Mouse (Mus musculus): ENCODE measurements at regions not wholly inside any gene's neighbourhood (a gene's known extent, or its start where the extent isn't known, plus 50 kb on each side); places are given as distances from the start of the nearest gene placed in this dataset.

DNA sequence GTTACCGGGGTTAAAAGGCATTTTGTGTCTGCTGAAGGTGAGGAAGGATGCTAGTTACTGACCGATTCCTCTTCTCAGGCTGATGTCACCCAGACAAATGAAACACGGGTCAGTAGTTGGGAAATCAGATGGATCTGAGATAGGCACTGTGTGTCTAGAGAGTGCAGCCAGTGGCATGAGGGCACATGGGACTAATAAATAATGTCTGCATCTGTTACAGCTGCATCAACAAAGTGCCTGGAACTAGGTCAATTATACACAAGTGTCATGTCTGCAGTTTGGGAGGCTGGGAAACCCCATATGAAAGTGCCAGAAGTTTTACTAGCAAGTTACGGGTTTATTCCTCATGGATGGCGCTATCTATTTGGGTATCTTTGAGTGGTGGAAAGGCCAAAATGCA, 68.8 kb downstream of the Cxcl12 start:
- Histone ChIP-seq H3K9ac (ENCODE audit: low read depth, low read length) (no peak overlapping the region), H3K27ac (ENCODE audit: low read depth, low read length) (no peak overlapping the region), H3K9me3 (ENCODE audit: control insufficient read depth, low read length) (no peaks in the 10 kb centered on the region), H3K27me3 (ENCODE audit: control insufficient read depth, insufficient read depth, low read length) (no peaks in the 10 kb centered on the region; the same call in 1 of the 2 replicates), H3K4me3 (ENCODE audit: low read length) (no peak overlapping the region), H3K4me2 (replicated peaks; ENCODE audit: low read depth, low read length) (no peak overlapping the region), H3K36me3 (ENCODE audit: control insufficient read depth, insufficient read depth, low read length) (no peaks in the 10 kb centered on the region), H3K4me1 (ENCODE audit: control insufficient read depth, insufficient read depth, low read length) (no peaks in the 10 kb centered on the region)
- WGBS = 48% methylated on average over 5 of the region's 5 CpGs
- ATAC-seq (ENCODE audit: low FRiP score, low TSS enrichment) = no peak

DNA sequence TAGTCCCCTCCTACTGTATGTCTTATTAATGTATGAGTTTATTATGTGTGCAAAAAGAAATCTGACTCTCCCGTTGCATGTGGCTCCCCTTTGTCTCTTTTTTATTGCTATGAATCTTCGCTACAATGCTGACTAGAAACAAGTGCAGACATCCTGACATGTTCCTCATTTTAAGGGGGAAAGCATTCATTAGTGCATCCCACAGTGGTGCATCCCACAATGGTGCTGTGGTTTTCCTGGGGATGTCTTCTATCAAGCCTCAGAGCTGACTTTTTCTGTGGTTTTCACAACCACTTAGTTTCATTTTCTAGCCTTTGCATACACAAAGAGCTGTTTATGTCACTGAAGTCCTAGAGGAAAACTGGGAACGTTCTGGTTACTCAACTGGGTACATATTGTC, 72.9 kb downstream of the Cxcl12 start:
- Histone ChIP-seq H3K36me3 (ENCODE audit: control insufficient read depth, insufficient read depth, low read length) (no peaks in the 10 kb centered on the region), H3K27ac (ENCODE audit: low read depth, low read length) (no peak overlapping the region), H3K9ac (ENCODE audit: low read depth, low read length) (no peak overlapping the region), H3K9me3 (ENCODE audit: control insufficient read depth, low read length) (no peaks in the 10 kb centered on the region), H3K27me3 (ENCODE audit: control insufficient read depth, insufficient read depth, low read length) (no peaks in the 10 kb centered on the region; the same call in 1 of the 2 replicates), H3K4me3 (ENCODE audit: low read length) (no peak overlapping the region), H3K4me1 (ENCODE audit: control insufficient read depth, insufficient read depth, low read length) (no peaks in the 10 kb centered on the region), H3K4me2 (replicated peaks; ENCODE audit: low read depth, low read length) (no peak overlapping the region)
- ATAC-seq (ENCODE audit: low FRiP score, low TSS enrichment) = no peak
- 70% methylated on average over 3 of the region's 3 CpGs for WGBS

DNA sequence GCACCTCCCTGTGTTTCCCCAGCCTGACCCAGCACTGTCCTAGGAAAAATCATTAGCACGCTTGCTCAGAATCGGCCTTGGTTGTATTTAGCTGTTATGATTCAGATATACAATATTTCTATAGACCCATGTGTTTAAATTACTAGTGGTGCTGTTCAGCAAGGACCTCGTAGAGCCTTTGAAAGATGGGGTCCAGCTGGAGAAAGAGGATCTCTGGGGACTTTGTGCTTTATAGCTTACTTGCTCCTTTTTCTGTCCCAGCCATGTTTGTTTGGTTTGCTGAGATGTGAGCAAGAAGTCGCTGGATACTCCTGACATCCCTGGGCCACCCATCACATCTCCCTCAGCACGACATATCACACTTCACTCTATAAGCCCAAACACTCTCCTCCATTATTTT, 77.1 kb downstream of the Cxcl12 start:
- Histone ChIP-seq H3K27ac (ENCODE audit: low read depth, low read length) (no peak overlapping the region), H3K4me2 (replicated peaks; ENCODE audit: low read depth, low read length) (no peak overlapping the region), H3K4me3 (ENCODE audit: low read length) (no peak overlapping the region), H3K27me3 (ENCODE audit: control insufficient read depth, insufficient read depth, low read length) (no peaks in the 10 kb centered on the region; the same call in 1 of the 2 replicates), H3K9ac (ENCODE audit: low read depth, low read length) (no peak overlapping the region), H3K36me3 (ENCODE audit: control insufficient read depth, insufficient read depth, low read length) (no peaks in the 10 kb centered on the region), H3K4me1 (ENCODE audit: control insufficient read depth, insufficient read depth, low read length) (no peaks in the 10 kb centered on the region), H3K9me3 (ENCODE audit: control insufficient read depth, low read length) (no peaks in the 10 kb centered on the region)
- no peak for ATAC-seq (ENCODE audit: low FRiP score, low TSS enrichment)
- 49% methylated on average over 5 of the region's 5 CpGs for WGBS

DNA sequence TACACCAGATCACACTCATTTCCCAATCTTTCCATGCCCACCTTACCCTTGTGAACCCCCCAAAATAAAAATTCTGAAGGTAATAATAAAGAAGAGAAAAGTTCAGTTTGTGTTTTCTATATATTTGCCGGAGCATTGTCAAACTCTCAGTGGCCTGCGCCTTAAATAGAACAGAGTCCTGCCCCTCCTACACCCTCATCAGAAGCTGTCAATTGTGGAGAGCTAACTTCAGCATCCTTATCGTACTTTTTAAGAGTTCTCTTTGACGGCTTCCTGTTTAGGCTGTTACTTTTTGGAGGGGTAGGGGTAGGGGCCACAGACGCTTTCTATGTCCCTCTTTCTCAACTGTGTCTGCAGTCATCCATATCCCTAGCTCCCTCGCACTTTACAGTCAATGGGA, 77.5 kb downstream of the Cxcl12 start:
- no peaks in the 10 kb centered on the region for H3K4me1 ChIP-seq (ENCODE audit: control insufficient read depth, insufficient read depth, low read length)
- H3K4me3 ChIP-seq (ENCODE audit: low read length) = no peak overlapping the region
- no peaks in the 10 kb centered on the region for H3K36me3 ChIP-seq (ENCODE audit: control insufficient read depth, insufficient read depth, low read length)
- no peaks in the 10 kb centered on the region for H3K9me3 ChIP-seq (ENCODE audit: control insufficient read depth, low read length)
- H3K9ac ChIP-seq (ENCODE audit: low read depth, low read length) = no peak overlapping the region
- no peak overlapping the region for H3K4me2 ChIP-seq (replicated peaks; ENCODE audit: low read depth, low read length)
- no peaks in the 10 kb centered on the region; the same call in 1 of the 2 replicates for H3K27me3 ChIP-seq (ENCODE audit: control insufficient read depth, insufficient read depth, low read length)
- WGBS = 67% methylated on average over 6 of the region's 6 CpGs
- no peak for ATAC-seq (ENCODE audit: low FRiP score, low TSS enrichment)
- H3K27ac ChIP-seq (ENCODE audit: low read depth, low read length) = no peak overlapping the region

DNA sequence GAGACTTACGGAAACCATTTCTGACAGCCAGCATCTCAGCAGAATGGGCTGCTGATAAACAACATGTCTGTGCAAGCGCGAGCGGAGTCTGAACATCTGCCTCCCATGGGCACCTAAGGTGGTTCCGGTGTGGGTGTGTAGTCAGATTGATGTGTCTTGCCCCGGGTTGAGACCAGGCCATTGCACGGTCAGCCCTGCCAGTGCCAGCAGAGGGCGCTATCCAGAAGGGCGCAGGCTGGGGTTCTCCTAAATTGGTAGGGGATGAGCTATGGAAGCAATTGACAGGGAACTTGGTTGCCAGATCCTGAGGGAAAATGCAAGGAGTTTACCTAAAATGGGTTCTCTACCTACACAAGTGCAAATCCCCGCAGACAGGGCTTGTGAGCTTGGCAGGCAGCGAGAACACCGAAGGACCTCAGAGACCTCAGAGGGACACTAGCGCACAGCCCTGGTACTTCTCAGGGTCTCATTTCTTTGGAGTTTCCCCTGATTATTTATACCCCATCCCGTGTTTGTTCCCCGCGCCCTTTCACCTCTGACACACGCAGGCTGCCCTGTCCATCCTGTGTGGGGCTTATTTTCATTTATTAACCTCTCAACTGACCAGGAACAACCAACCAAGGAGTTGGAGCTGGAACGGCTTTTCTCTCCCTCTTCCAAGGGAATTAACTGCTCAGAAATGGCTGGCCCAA, 81.0 kb downstream of the Cxcl12 start:
- H3K27me3 ChIP-seq (ENCODE audit: control insufficient read depth, insufficient read depth, low read length) = no peaks in the 10 kb centered on the region
- no peak overlapping the region; the same call in 1 of the 2 replicates for H3K4me2 ChIP-seq (replicated peaks; ENCODE audit: low read depth, low read length)
- WGBS = 60% methylated on average over 18 of the region's 18 CpGs
- H3K4me3 ChIP-seq (ENCODE audit: low read length) = no peak overlapping the region
- H3K9ac ChIP-seq (ENCODE audit: low read depth, low read length) = no peak overlapping the region
- ATAC-seq (ENCODE audit: low FRiP score, low TSS enrichment) = peak; percentile 51
- H3K9me3 ChIP-seq (ENCODE audit: control insufficient read depth, low read length) = no peaks in the 10 kb centered on the region
- no peaks in the 10 kb centered on the region for H3K4me1 ChIP-seq (ENCODE audit: control insufficient read depth, insufficient read depth, low read length)
- no peak overlapping the region for H3K27ac ChIP-seq (ENCODE audit: low read depth, low read length)
- H3K36me3 ChIP-seq (ENCODE audit: control insufficient read depth, insufficient read depth, low read length) = no peaks in the 10 kb centered on the region

DNA sequence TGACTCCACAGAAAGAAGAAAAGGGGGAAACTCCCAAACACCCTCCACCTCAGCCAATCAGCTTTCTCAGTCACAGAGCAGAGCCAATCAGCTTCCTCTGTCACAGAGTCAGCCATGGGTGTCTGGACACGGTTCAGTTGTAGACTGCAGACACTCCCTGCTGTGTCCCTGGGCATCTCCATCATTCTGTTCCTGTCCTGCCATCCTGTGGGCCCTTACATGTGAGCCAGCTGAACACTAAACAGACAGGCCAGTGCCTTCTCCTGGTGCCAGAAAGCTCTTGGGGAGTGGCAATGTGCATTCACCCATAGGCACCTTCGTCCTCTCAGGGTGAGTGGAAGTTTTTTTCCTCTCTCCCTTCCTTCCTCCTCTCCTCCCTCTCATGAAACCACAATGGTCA, 81.7 kb downstream of the Cxcl12 start:
- Histone ChIP-seq H3K4me3 (ENCODE audit: low read length) (no peak overlapping the region), H3K27ac (ENCODE audit: low read depth, low read length) (no peak overlapping the region), H3K36me3 (ENCODE audit: control insufficient read depth, insufficient read depth, low read length) (no peaks in the 10 kb centered on the region), H3K4me2 (replicated peaks; ENCODE audit: low read depth, low read length) (no peak overlapping the region; the same call in 1 of the 2 replicates), H3K9me3 (ENCODE audit: control insufficient read depth, low read length) (no peaks in the 10 kb centered on the region), H3K4me1 (ENCODE audit: control insufficient read depth, insufficient read depth, low read length) (no peaks in the 10 kb centered on the region), H3K27me3 (ENCODE audit: control insufficient read depth, insufficient read depth, low read length) (no peaks in the 10 kb centered on the region), H3K9ac (ENCODE audit: low read depth, low read length) (no peak overlapping the region)
- WGBS = 30% methylated on average over 2 of the region's 2 CpGs
- ATAC-seq (ENCODE audit: low FRiP score, low TSS enrichment) = peak; percentile 95

DNA sequence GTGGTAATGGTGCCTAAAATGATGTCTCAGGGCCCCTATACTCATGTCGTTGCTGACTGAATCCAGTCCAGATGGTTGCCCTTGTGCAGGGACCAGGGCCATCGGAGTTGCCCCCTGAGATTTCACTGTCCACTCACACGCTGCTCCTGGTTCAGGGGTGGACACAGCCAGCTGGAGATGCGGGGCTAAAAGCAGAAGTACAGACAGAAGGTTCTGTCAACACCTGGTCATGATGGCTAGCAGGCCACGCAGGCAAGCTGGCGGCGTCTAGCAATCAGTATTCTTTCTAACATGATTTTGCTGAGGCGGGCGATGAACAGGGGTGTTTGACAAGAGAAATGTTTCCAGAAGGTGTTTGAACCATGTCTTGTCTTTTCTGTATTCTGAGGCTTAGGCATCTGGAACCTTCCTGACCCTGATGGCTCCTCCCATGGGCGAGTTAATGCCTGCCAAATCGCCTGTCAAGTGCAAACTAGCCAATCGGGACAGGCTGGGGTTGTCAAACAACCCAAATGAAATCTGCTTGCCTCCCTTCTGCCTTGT, 83.1 kb downstream of the Cxcl12 start:
- WGBS = 75% methylated on average over 12 of the region's 12 CpGs
- no peak overlapping the region for H3K9ac ChIP-seq (ENCODE audit: low read depth, low read length)
- no peak overlapping the region for H3K27ac ChIP-seq (ENCODE audit: low read depth, low read length)
- H3K9me3 ChIP-seq (ENCODE audit: control insufficient read depth, low read length) = no peaks in the 10 kb centered on the region
- no peaks in the 10 kb centered on the region for H3K36me3 ChIP-seq (ENCODE audit: control insufficient read depth, insufficient read depth, low read length)
- H3K27me3 ChIP-seq (ENCODE audit: control insufficient read depth, insufficient read depth, low read length) = no peaks in the 10 kb centered on the region
- no peak overlapping the region for H3K4me3 ChIP-seq (ENCODE audit: low read length)
- no peak overlapping the region for H3K4me2 ChIP-seq (replicated peaks; ENCODE audit: low read depth, low read length)
- no peaks in the 10 kb centered on the region for H3K4me1 ChIP-seq (ENCODE audit: control insufficient read depth, insufficient read depth, low read length)
- ATAC-seq (ENCODE audit: low FRiP score, low TSS enrichment) = no peak

DNA sequence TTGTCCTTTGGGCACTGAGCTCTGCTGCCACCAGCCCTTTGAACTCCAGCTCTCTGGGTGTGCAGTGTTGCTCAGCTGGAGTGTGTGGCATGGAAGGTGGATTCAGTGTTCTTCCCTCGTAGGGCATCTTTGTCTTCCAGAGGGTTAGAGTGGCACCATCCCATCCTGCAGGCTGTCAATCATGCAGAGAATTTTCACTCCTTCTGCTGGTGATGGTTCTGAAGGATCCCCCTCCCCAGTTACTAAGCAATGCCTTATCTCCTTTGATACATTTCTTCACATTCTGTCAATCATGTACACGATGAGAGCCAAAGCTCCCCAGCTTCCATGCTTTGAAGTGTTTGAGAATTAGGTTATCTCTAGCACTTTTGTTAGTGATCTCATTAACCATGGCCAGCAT, 84.0 kb downstream of the Cxcl12 start:
- no peaks in the 10 kb centered on the region for H3K27me3 ChIP-seq (ENCODE audit: control insufficient read depth, insufficient read depth, low read length)
- no peak overlapping the region for H3K4me2 ChIP-seq (replicated peaks; ENCODE audit: low read depth, low read length)
- H3K27ac ChIP-seq (ENCODE audit: low read depth, low read length) = no peak overlapping the region
- no peak overlapping the region for H3K9ac ChIP-seq (ENCODE audit: low read depth, low read length)
- H3K4me3 ChIP-seq (ENCODE audit: low read length) = no peak overlapping the region
- 79% methylated on average over 2 of the region's 2 CpGs for WGBS
- H3K9me3 ChIP-seq (ENCODE audit: control insufficient read depth, low read length) = no peaks in the 10 kb centered on the region
- H3K4me1 ChIP-seq (ENCODE audit: control insufficient read depth, insufficient read depth, low read length) = no peaks in the 10 kb centered on the region
- H3K36me3 ChIP-seq (ENCODE audit: control insufficient read depth, insufficient read depth, low read length) = no peaks in the 10 kb centered on the region
- ATAC-seq (ENCODE audit: low FRiP score, low TSS enrichment) = no peak

DNA sequence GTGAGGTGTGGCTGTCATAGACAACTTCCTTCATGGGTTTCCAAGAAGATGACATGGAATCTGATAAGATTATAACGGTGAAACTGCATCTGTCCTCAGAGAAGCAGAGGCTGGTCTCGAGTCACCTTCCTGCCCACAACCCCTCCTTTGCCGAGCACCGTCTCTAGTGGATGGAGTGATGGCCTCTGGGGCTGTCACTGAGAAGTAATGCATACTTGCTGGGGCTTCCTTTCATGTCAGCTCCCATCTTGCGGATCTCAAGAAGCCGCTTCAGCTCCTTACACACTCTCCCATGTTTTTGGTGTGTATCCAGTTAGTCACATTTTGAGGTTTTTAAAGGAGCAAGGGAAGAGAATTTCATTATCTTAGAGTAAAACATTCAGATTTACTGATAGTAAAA, 84.7 kb downstream of the Cxcl12 start:
- Histone ChIP-seq H3K36me3 (ENCODE audit: control insufficient read depth, insufficient read depth, low read length) (no peaks in the 10 kb centered on the region), H3K9ac (ENCODE audit: low read depth, low read length) (no peak overlapping the region), H3K9me3 (ENCODE audit: control insufficient read depth, low read length) (no peaks in the 10 kb centered on the region), H3K4me2 (replicated peaks; ENCODE audit: low read depth, low read length) (no peak overlapping the region), H3K27me3 (ENCODE audit: control insufficient read depth, insufficient read depth, low read length) (no peaks in the 10 kb centered on the region), H3K4me3 (ENCODE audit: low read length) (no peak overlapping the region), H3K4me1 (ENCODE audit: control insufficient read depth, insufficient read depth, low read length) (no peaks in the 10 kb centered on the region), H3K27ac (ENCODE audit: low read depth, low read length) (no peak overlapping the region)
- 85% methylated on average over 6 of the region's 6 CpGs for WGBS
- no peak for ATAC-seq (ENCODE audit: low FRiP score, low TSS enrichment)

All from kidney, embryonic 14.5 days (tissue).